Mouse (Mus musculus) E14TG2a.4 (cell line): ENCODE data around the gene Arhgap9.

ENCODE experiments used
- CTCF ChIP-seq: conservative IDR thresholded peaks from 2 replicates; pipeline ENCODE4 v1.5.1; 2014; ENCODE audit warnings: low read length
- NANOG ChIP-seq: IDR thresholded peaks from 2 replicates; pipeline ENCODE4 v1.6.1; 2014; ENCODE audit warnings: borderline replicate concordance, low read length, mixed read lengths
- POU5F1 ChIP-seq: IDR thresholded peaks from 2 replicates; pipeline ENCODE4 v1.6.1; 2014; ENCODE audit warnings: low read length, borderline replicate concordance

DNA sequence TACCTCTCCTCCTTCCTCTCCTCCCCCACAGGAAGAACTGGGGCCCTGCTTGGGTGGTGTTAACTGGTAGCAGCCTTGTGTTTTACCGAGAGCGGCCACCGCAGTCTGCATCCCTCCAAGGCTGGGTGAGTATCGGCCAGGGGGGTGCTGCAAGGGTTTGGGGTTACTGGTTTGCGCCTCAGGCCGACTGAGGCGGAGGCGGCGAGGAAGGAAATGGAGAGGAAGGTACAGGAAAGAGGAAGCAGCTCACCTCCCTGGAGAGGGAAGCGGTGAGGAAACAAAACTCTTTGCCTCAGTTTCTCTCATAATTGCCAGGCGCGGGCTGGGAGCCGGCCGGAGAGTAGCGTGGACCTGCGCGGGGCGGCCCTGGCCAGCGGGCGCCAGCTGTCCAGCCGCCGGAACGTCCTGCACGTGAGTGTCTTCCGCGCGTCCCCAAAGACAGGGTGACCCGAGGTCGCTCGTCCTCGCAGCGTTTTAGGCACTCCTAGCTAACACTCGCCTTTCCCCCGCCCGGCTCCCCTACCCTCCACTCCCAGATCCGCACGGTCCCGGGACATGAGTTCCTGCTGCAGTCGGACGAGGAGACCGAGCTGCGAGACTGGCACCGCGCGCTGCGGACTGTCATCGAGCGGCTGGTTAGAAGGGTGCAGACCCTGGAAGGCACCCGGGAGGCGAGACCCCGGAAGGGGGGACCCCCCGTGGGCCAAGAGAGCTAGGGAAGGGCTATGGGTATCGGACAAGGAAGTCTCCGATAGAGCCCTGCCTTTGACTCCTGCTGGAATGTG is 4.4 kb downstream of the Arhgap9 start:
- TF ChIP-seq CTCF, result no peak
- TF ChIP-seq NANOG, result no peak
- no peak for TF ChIP-seq POU5F1
